Mouse (Mus musculus) midbrain, embryonic 13.5 days (tissue): ENCODE results near the gene Acp2. TPM values are rescaled to one million over a fixed set of nuclear protein-coding genes. Genes with fewer than 3 reads are reported as not detected.

Experiments used
- ATAC-seq: fragments of 200-750 bp; cut with Nextera tagmentation; 2 replicates; pipeline ENCODE4 v1.8.0; 2017; ENCODE audit warnings: mild to moderate bottlenecking, moderate TSS enrichment, moderate library complexity
- H3K27ac ChIP-seq: fragments of 300-500 bp; sonication (generic); 2 replicates; pipeline ENCODE4 v1.5.1; 2015; ENCODE audit warnings: inconsistent platforms, mild to moderate bottlenecking, moderate library complexity
- H3K27me3 ChIP-seq: fragments of 300-500 bp; sonication (generic); 2 replicates; pipeline ENCODE4 v1.6.1; 2015; ENCODE audit warnings: mild to moderate bottlenecking, inconsistent platforms
- H3K36me3 ChIP-seq: fragments of 300-500 bp; sonication (generic); 2 replicates; pipeline ENCODE4 v1.6.1; 2015; ENCODE audit warnings: mild to moderate bottlenecking, inconsistent platforms
- H3K4me1 ChIP-seq: fragments of 300-500 bp; sonication (generic); replicated peaks from 2 replicates; pipeline ENCODE4 v1.6.1; 2015; ENCODE audit warnings: inconsistent platforms
- H3K4me2 ChIP-seq: fragments of 300-500 bp; sonication (generic); replicated peaks from 2 replicates; pipeline ENCODE4 v1.6.1; 2015; ENCODE audit warnings: moderate library complexity, mild to moderate bottlenecking, inconsistent platforms
- H3K4me3 ChIP-seq: fragments of 300-500 bp; sonication (generic); replicated peaks from 2 replicates; pipeline ENCODE4 v1.5.1; 2015; ENCODE audit warnings: mild to moderate bottlenecking, inconsistent platforms
- H3K9ac ChIP-seq: fragments of 300-500 bp; sonication (generic); replicated peaks from 2 replicates; pipeline ENCODE4 v1.6.1; 2015; ENCODE audit warnings: mild to moderate bottlenecking, inconsistent platforms
- H3K9me3 ChIP-seq: fragments of 300-500 bp; sonication (generic); 2 replicates; pipeline ENCODE4 v1.6.1; 2016; ENCODE audit warnings: mild to moderate bottlenecking, inconsistent platforms
- WGBS: fragments of 180-500 bp; shearing (Covaris S2); methylation state at CpG from one replicate; pipeline ENCODE4 v1.1.7; 2015; 5-methylcytosine and 5-hydroxymethylcytosine counted together
- polyA plus RNA-seq: library from polyadenylated mRNA; unstranded; fragments of >200 nt; fragmentation: Nextera tagmentation; extraction: Ambion mirVana; gene quantifications from 2 replicates; pipeline ENCODE4 v1.2.1, GENCODE M21; 2015

The Acp2 gene
- polyA plus RNA-seq, 1 experiment from 2014 or later, result 38.3 TPM

DNA sequence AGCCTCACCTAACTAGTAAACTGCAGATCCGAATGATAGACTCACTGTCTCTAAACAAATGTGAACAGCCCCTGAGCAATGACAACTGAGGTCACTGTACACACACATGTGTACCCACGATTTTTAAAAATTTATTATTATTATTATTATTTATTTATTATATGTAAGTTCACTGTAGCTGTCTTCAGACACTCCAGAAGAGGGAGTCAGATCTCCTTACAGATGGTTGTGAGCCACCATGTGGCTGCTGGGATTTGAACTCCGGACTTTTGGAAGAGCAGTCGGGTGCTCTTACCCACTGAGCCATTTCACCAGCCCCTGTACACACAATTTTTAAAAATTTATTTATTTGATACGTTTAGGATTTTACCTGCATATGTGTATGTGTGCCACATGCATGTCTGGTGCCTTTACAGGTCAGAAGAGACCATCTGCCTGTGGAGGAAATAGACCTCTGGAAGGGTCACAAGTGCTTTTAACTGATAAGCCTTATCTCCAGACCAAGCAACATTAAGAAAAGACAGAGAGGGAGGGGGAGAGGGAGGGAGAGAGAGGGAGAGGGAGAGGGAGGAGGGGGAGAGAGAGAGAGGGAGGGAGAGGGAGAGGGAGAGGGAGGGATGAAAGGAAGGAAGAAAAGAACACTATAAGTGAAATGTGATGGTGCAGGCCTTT, 42.0 kb downstream of the Acp2 start:
- Histone ChIP-seq H3K4me1 (no peaks in the 10 kb centered on the region), H3K36me3 (no peaks in the 10 kb centered on the region), H3K9me3 (no peaks in the 10 kb centered on the region), H3K27ac (no peak overlapping the region), H3K9ac (no peak overlapping the region), H3K27me3 (no peaks in the 10 kb centered on the region), H3K4me2 (no peak overlapping the region), H3K4me3 (no peak overlapping the region)
- WGBS, result 80% methylated on average over 5 of the region's 5 CpGs
- no peak for ATAC-seq

DNA sequence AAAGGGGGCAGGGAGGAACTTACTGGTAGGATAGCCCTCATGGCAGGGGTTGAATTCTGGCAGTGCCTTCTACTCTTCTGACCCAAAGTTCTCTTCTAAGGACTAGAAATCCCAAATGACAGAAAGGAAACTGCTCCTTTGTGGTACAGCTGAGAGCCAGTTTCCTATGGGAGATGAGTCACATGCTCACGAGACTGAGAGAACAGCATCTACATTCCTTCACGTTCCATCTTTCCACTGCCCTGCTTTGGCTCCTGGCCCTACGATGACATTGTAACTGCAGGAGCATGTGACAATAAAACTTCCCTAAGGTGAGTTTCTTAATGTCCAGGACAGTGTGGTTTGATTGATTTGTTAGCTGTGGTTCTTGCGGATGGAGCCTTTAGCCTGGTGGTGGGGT, 45.7 kb downstream of the Acp2 start:
- H3K9me3 ChIP-seq, result no peaks in the 10 kb centered on the region
- H3K27me3 ChIP-seq, result no peaks in the 10 kb centered on the region; the same call in 1 of the 2 replicates
- WGBS, result 92% methylated on average over 4 of the region's 4 CpGs
- no peak overlapping the region for H3K27ac ChIP-seq
- H3K36me3 ChIP-seq, result no peaks in the 10 kb centered on the region
- no peak for ATAC-seq
- H3K4me1 ChIP-seq, result no peaks in the 10 kb centered on the region
- no peak overlapping the region for H3K4me3 ChIP-seq
- no peak overlapping the region for H3K4me2 ChIP-seq
- H3K9ac ChIP-seq, result no peak overlapping the region

DNA sequence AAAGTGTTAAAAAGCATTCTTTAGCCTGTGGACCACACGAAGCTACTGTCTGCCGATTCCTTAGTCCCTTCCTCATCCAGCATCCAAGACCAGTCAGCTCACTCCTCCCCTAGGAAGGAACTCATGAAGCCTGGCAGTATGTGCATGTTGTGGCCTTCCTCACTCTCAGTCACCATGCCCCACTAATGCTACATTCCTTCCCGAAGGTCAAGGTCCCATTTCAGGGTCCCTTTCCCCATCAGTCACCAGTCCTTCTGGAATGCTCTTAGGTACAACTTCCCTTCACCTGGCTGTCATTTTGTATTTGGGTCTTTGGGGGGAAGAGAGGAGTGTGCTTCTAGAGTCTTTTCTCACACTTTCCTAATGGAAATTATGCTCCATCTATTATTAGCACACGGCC, 49.3 kb downstream of the Acp2 start:
- Histone ChIP-seq H3K36me3 (no peaks in the 10 kb centered on the region), H3K27me3 (peaks cover 21% of the 10 kb centered on the region), H3K4me2 (no peak overlapping the region), H3K27ac (no peak overlapping the region), H3K4me3 (no peak overlapping the region), H3K4me1 (peaks cover 21% of the 10 kb centered on the region), H3K9me3 (no peaks in the 10 kb centered on the region), H3K9ac (no peak overlapping the region)
- no peak for ATAC-seq
- 78% methylated on average over 4 of the region's 4 CpGs for WGBS

DNA sequence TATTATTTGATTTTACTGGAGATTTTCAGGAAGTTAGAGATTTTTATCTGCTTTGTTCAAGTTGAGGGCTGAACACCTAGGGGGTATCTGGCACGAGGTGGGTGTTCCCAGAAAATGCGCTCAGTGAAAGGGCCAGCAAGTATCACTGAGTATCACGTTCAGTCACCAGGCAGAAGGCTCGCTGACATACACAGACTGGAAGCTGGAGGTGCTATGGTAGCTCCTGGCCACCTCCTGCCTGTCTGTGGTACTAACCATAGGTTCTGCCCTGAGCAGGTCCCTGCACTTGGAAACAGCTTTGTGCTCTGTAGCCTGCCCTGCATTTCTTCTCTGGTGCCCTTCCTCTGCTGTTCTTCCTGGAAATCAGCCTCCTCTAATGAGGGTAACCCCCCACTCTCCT, 49.8 kb downstream of the Acp2 start:
- no peak overlapping the region for H3K9ac ChIP-seq
- H3K4me2 ChIP-seq, result no peak overlapping the region
- no peak overlapping the region for H3K27ac ChIP-seq
- no peak overlapping the region for H3K4me3 ChIP-seq
- no peaks in the 10 kb centered on the region for H3K9me3 ChIP-seq
- 62% methylated on average over 4 of the region's 4 CpGs for WGBS
- H3K27me3 ChIP-seq, result peaks cover 21% of the 10 kb centered on the region
- no peak for ATAC-seq
- no peaks in the 10 kb centered on the region for H3K36me3 ChIP-seq
- H3K4me1 ChIP-seq, result peaks cover 26% of the 10 kb centered on the region

DNA sequence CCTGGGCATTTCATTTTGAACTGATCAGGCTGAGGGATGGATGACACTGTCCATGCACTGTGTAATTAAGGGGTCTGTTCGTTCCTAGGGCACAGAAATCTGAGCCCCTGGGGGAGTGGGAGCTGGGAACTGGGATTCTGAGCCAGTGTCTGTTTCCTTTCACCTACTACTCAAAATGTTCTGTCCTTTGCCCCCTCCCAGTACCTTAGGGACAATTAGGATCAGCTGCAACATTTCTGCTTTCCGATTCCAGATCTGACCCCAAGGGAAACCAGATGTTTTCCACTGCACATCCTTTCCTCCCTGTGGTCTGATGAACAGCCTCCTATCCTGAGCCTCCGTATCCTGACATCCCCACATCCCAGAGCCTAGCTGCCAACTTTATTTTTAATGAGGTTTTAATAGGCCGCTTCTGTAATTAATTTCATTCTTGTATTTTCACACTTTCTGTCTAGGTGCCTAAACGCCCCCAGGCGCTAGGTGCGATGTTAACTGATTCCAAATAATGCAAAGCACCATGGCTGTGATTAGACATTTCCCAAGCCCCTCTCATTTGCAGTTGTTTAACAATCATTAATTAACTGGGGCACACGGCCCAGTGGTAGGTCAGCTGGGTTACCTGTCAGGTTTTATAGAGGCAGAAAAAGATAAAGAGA, 52.2 kb downstream of the Acp2 start:
- no peak overlapping the region for H3K4me2 ChIP-seq
- ATAC-seq, result no peak
- peaks cover 21% of the 10 kb centered on the region for H3K27me3 ChIP-seq
- H3K9ac ChIP-seq, result no peak overlapping the region
- H3K9me3 ChIP-seq, result no peaks in the 10 kb centered on the region
- peaks cover 34% of the 10 kb centered on the region for H3K4me1 ChIP-seq
- no peak overlapping the region for H3K4me3 ChIP-seq
- H3K27ac ChIP-seq, result no peak overlapping the region
- 34% methylated on average over 8 of the region's 8 CpGs for WGBS
- H3K36me3 ChIP-seq, result no peaks in the 10 kb centered on the region

DNA sequence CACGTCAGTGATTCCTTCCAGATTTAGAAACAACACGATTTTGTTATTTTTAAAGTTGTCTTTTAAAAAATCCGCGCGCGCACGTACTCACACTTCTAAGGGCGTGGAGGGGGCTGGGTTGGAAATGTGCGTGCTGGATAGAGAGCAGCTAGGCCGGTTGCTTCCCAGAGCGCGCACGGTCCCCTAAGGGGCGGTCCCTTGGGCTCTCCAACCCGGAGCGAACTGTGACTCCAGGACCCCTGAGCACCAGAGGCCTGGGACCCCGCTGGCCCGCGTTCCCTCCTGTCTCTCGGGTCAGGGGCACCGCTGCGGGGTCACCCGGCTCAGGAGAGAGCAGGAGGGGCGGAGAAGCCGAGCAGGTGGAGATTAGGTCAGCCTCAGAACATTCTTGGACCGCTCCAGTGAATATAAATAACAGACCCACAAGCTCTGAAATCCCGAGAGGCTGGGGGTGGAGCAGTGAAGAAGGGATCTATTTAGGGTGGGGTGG, 53.0 kb downstream of the Acp2 start, which contains the start of gene Pacsin3:
Gene Pacsin3 (plus strand): TSS at position 294 of the 490 bp plus-strand sequence.
- 0 out of 2 replicates have a peak within 1 kb of the TSS, but pooled peaks have one; percentile 6 for H3K27ac ChIP-seq

DNA sequence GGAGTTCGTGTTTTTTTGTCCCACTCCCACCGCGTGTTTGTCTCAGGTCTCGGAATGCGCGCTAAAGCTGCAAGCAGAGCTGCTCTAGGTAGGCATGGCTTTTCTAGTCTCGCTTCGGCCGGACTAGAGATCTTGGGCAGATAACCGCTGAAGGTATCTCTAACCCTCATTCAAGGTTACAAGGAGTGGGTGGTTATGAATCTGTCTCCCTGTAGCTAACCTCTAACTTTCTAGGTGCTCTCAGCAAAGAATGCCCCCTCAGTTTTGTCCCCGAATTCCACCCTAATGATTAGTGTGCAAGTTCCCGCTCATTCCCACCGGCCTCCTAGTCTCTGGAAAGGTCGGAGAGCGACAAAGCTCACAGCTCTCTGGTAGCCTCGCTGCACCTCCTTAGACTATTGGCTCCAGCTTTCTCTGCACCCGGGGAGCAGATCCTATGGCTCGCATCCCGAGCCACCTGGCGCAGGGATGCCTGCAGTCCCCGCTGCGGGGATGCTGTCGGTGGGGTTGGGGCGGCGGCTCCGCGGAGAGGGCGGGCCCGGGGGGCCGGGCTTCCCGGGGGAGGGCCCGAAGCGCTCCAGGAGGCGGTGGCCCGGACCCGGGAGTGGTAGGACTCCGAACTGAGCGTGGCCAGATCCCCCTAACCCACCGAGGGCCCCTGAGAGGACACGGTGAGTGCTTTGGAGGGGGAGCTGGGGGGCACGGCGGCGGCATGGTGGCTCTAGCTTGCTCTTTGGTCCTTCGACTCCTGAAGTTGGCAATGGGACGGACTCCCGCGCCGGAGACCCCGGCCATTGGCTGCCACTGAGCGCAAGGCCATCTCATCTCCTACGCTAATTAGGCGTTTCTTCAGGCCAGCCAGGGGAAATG, 53.8 kb downstream of the Acp2 start:
- H3K4me3 ChIP-seq, result peak overlapping the region; percentile 59
- H3K36me3 ChIP-seq, result no peaks in the 10 kb centered on the region
- WGBS, result under 1% methylated on average over 49 of the region's 52 CpGs
- peak overlapping the region; percentile 99 for H3K4me2 ChIP-seq
- peaks cover 21% of the 10 kb centered on the region for H3K27me3 ChIP-seq
- peak; percentile 66 for ATAC-seq
- H3K27ac ChIP-seq, result 0 out of 2 replicates have a peak overlapping the region, but pooled peaks have one; percentile 6
- no peaks in the 10 kb centered on the region for H3K9me3 ChIP-seq
- peak overlapping the region; percentile 70 for H3K9ac ChIP-seq
- H3K4me1 ChIP-seq, result peaks cover 34% of the 10 kb centered on the region

More for the DNA sequence above, 53.0 kb downstream of the Acp2 start, which contains the start of gene Pacsin3:
- Histone ChIP-seq H3K4me2 (peak within 1 kb of the TSS; percentile 99), H3K36me3 (no peaks in the 10 kb centered on the region), H3K27me3 (peaks cover 21% of the 10 kb centered on the region), H3K4me3 (peak within 1 kb of the TSS; percentile 59), H3K9ac (peak within 1 kb of the TSS; percentile 70), H3K9me3 (no peaks in the 10 kb centered on the region), H3K4me1 (peaks cover 34% of the 10 kb centered on the region)
- WGBS, result 2% methylated on average over 27 of the region's 27 CpGs
- ATAC-seq, result peak; percentile 41

DNA sequence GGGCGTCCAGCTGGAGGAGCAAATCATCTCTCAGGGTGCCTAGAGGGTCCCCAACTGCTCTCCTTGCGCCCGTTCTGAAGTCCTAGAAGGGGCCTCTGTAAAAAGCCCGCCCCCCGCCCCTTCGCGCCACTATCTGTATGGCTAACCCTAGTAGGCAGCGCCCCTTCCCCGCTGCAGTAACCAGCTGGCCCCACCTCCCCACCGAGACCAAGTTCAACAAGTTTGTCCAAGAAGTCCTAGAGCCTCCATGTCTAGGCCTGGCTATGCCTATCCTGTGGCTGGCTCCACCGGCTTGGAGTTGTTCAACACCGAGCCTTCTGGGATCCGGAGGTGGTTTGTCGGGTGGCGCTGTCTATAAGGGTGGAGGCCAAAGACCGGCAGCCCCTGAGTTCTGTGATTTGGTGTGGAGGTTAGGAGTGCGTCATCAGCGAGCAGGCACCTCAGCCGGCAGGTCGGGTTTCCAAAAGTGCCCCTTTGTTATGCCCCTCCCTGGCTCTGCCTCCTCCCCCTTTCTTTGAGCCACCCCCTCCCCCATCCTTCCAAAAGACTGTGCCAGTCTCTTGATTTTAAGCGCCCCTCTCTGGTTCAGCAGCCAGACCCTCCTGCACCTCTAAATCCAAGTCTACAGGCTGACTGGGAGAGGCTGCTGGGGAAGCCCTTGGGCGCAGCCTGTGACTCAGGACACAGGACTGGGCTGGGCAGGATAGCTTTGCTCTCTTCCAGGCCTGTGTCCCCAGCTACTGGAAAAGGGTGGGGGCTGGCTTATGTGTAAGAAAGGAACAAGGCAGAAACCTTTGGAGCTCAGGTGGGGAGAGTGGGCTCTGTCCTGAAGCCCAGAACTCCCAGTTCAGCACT, 54.7 kb downstream of the Acp2 start:
- 1% methylated on average over 22 of the region's 22 CpGs for WGBS
- Histone ChIP-seq H3K27ac (0 out of 2 replicates have a peak overlapping the region, but pooled peaks have one; percentile 6), H3K4me2 (peak overlapping the region; percentile 99), H3K4me1 (peaks cover 34% of the 10 kb centered on the region), H3K27me3 (peaks cover 21% of the 10 kb centered on the region), H3K9me3 (no peaks in the 10 kb centered on the region), H3K4me3 (peak overlapping the region; percentile 59), H3K36me3 (no peaks in the 10 kb centered on the region), H3K9ac (peak overlapping the region; percentile 70)
- ATAC-seq, result peak; percentile 75

DNA sequence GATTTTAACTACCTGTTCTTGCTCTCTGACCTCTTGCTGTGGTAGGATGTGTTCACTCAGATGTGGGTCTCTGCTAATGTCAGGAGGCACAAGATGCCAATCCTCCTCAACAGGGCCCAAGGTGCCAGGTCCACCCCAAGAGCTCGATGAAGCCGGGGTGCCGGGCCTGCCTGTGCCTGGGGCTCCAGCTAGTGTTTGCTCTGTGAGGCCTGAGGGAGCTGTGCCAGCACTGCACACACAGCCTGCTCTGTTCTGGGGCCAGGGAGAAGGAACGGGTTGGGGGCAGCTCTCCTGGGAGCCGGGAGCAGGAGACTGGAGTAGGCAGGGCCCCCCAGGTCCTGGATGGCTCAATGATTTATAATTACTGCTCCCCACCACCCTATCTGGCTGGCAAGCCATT, 55.4 kb downstream of the Acp2 start:
- Histone ChIP-seq H3K36me3 (no peaks in the 10 kb centered on the region; the same call in 1 of the 2 replicates), H3K4me2 (peak overlapping the region; percentile 99), H3K27me3 (peaks cover 21% of the 10 kb centered on the region), H3K4me1 (peaks cover 34% of the 10 kb centered on the region), H3K9ac (peak overlapping the region; percentile 70; the same call in 1 of the 2 replicates), H3K27ac (no peak overlapping the region), H3K4me3 (peak overlapping the region; percentile 59; the same call in 1 of the 2 replicates), H3K9me3 (no peaks in the 10 kb centered on the region)
- 82% methylated on average over 5 of the region's 5 CpGs for WGBS
- peak; percentile 12 for ATAC-seq

DNA sequence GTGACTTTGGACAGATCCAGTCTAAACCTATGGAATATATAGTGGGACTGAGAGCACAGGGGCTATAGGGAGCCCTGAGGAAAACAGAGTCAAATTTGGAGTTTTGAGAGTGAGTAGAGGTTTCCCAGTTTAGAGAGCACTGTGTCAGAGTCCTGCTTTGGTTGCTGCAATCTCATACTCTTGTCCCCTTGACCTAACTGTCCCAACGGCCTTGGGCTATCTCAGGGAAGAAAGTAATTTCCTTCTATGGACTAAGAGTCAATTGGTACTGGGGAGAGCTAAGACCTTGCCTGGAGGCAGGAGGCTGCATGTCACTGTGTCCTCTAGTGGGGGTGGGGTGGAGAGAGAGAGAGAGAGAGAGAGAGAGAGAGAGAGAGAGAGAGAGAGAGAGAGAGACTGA, 56.1 kb downstream of the Acp2 start:
- Histone ChIP-seq H3K27me3 (peaks cover 21% of the 10 kb centered on the region), H3K4me1 (peaks cover 34% of the 10 kb centered on the region), H3K9ac (no peak overlapping the region), H3K4me3 (no peak overlapping the region), H3K4me2 (no peak overlapping the region), H3K27ac (no peak overlapping the region), H3K9me3 (no peaks in the 10 kb centered on the region), H3K36me3 (no peaks in the 10 kb centered on the region; the same call in 1 of the 2 replicates)
- 62% methylated on average over 1 of the region's 1 CpGs for WGBS
- ATAC-seq, result no peak

DNA sequence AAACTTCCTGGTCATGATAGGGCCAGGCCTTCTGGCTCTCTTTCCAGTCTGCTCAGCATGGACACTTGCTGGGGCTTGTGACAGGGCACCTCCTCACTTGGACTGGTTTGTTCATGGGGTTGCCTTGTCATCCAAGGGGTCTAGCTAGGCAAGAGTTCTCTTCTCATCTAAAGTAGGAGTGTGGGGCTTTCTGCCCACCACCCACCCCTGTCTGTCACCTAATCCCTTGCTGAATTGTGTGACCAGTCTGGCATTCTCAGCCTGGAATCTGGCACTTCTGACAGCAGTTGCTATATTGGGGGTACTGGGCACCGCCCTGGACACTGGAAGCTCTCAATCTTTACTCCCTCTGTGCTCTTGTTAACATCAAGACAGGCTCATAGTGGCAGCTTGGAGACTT, 56.8 kb downstream of the Acp2 start:
- Histone ChIP-seq H3K27me3 (peaks cover 16% of the 10 kb centered on the region), H3K27ac (no peak overlapping the region), H3K4me1 (peaks cover 41% of the 10 kb centered on the region), H3K4me2 (no peak overlapping the region), H3K36me3 (no peaks in the 10 kb centered on the region; the same call in 1 of the 2 replicates), H3K9ac (no peak overlapping the region), H3K9me3 (no peaks in the 10 kb centered on the region), H3K4me3 (no peak overlapping the region)
- ATAC-seq, result no peak
- 92% methylated on average over 1 of the region's 1 CpGs for WGBS
